Mouse (Mus musculus): Measurements from ENCODE around the gene Zfp512b. TPM values are rescaled to one million over a fixed set of nuclear protein-coding genes. Genes with fewer than 3 reads are reported as not detected.
A peak's percentile ranks its signal among the peaks of the same experiment; 100 is the strongest.

Zfp512b gene
- total RNA-seq (2021) = 10 to 100 TPM; 18.3 to 18.7 TPM

GRCm38 (mm10) chr2:181592231-181593041 is at the start of gene Zfp512b:
TSS of gene Zfp512b (minus strand) at chr2:181592803.
- intact Hi-C loops (cut with DNase I) = no loop called here

GRCm38 (mm10) chr2:181635865-181636264 is 43.3 kb upstream of the Zfp512b start:
- intact Hi-C loops (cut with DNase I) = no loop called here
- no peak for DNase-seq (ENCODE audit: low spot score)

More at GRCm38 (mm10) chr2:181592231-181593041, at the start of gene Zfp512b:
- no peak for DNase-seq (ENCODE audit: low spot score)

GRCm38 (mm10) chr2:181632624-181633023 is 40.0 kb upstream of the Zfp512b start:
- intact Hi-C loops (cut with DNase I) = no loop called here
- no peak for DNase-seq (ENCODE audit: low spot score)

GRCm38 (mm10) chr2:181628471-181628870 is 35.9 kb upstream of the Zfp512b start:
- no peak for DNase-seq (ENCODE audit: low spot score)
- intact Hi-C loops (cut with DNase I) = loop anchor here (10.0 kb wide), 1 partner anchor 236 kb away; the partner anchor contains the start of gene Polr3k

GRCm38 (mm10) chr2:181623401-181623800 is 30.8 kb upstream of the Zfp512b start:
- intact Hi-C loops (cut with DNase I) = loop anchor here (2.0 to 10.0 kb wide), 2 partner anchors 55 to 241 kb away; partner anchors contain the start of gene Polr3k
- DNase-seq (ENCODE audit: low spot score) = no peak

GRCm38 (mm10) chr2:181618761-181619495 is 26.3 kb upstream of the Zfp512b start:
- no peak for DNase-seq (ENCODE audit: low spot score)

GRCm38 (mm10) chr2:181602367-181602766 is 9.8 kb upstream of the Zfp512b start:
- intact Hi-C loops (cut with DNase I) = no loop called here
- no peak for DNase-seq (ENCODE audit: low spot score)

More at GRCm38 (mm10) chr2:181618761-181619495, 26.3 kb upstream of the Zfp512b start:
- intact Hi-C loops (cut with DNase I) = no loop called here

- intact Hi-C loops (cut with DNase I) = no loop called here
- DNase-seq (ENCODE audit: low spot score) = no peak
These were observed 9.1 kb upstream of the Zfp512b start for GRCm38 (mm10) chr2:181601751-181602145.

GRCm38 (mm10) chr2:181600828-181601750 is 8.5 kb upstream of the Zfp512b start:
- DNase-seq (ENCODE audit: low spot score) = peak; percentile 93
- intact Hi-C loops (cut with DNase I) = no loop called here

- intact Hi-C loops (cut with DNase I) = no loop called here
- DNase-seq (ENCODE audit: low spot score) = no peak
These were observed 7.7 kb upstream of the Zfp512b start for GRCm38 (mm10) chr2:181600226-181600758.

- intact Hi-C loops (cut with DNase I) = loop anchor here (5.0 kb wide), 1 partner anchor 206 kb away; no protein-coding TSS in a partner anchor
- no peak for DNase-seq (ENCODE audit: low spot score)
These were observed 6.1 kb upstream of the Zfp512b start, which contains the start of gene Samd10 for GRCm38 (mm10) chr2:181598454-181599351. TSS of gene Samd10 (minus strand) at chr2:181599212.

- intact Hi-C loops (cut with DNase I) = loop anchor here (5.0 kb wide), 1 partner anchor 205 kb away; no protein-coding TSS in a partner anchor
- DNase-seq (ENCODE audit: low spot score) = no peak
These were observed 4.9 kb upstream of the Zfp512b start for GRCm38 (mm10) chr2:181597378-181598061.

- no peak for DNase-seq (ENCODE audit: low spot score)
- intact Hi-C loops (cut with DNase I) = loop anchor here (5.0 kb wide), 1 partner anchor 204 kb away; no protein-coding TSS in a partner anchor
These were observed 3.8 kb upstream of the Zfp512b start for GRCm38 (mm10) chr2:181596221-181596960.

- no peak for DNase-seq (ENCODE audit: low spot score)
These were observed 2.5 kb upstream of the Zfp512b start for GRCm38 (mm10) chr2:181594946-181595696.

GRCm38 (mm10) chr2:181593937-181594336 is 1.3 kb upstream of the Zfp512b start:
- no peak for DNase-seq (ENCODE audit: low spot score)
- intact Hi-C loops (cut with DNase I) = no loop called here

More at GRCm38 (mm10) chr2:181594946-181595696, 2.5 kb upstream of the Zfp512b start:
- intact Hi-C loops (cut with DNase I) = loop anchor here (5.0 kb wide), 1 partner anchor 203 kb away; no protein-coding TSS in a partner anchor

- DNase-seq (ENCODE audit: low spot score) = no peak
- intact Hi-C loops (cut with DNase I) = no loop called here
These were observed 429 bp upstream of the Zfp512b start for GRCm38 (mm10) chr2:181593042-181593421.

Measured in heart, postnatal 25 days (tissue).